Mouse (Mus musculus) CH12.LX (cell line): ENCODE measurements around the gene Stk33.

Experiments
- CTCF ChIP-seq, 2 experiments: IDR thresholded peaks in 1 of 2; conservative IDR thresholded peaks in 1 of 2; 2 replicates each; pipeline ENCODE4 v1.5.1; 2011 to 2012; ENCODE audit warnings: low read depth in 2 of 2, low read length in 2 of 2, improper control_type of control experiment in 1 of 2, inconsistent platforms in 1 of 2, mild to moderate bottlenecking in 1 of 2, moderate library complexity in 1 of 2
- ETS1 ChIP-seq: conservative IDR thresholded peaks from 2 replicates; pipeline ENCODE4 v1.6.1; 2012; ENCODE audit warnings: low read depth, mild to moderate bottlenecking, inconsistent platforms, low read length, improper control_type of control experiment, moderate library complexity
- RCOR1 ChIP-seq: conservative IDR thresholded peaks from 2 replicates; pipeline ENCODE4 v1.6.1; 2012; ENCODE audit warnings: low read depth, mild to moderate bottlenecking, inconsistent platforms, low read length, improper control_type of control experiment
- USF2 ChIP-seq: conservative IDR thresholded peaks from 2 replicates; pipeline ENCODE4 v1.6.1; 2011; ENCODE audit warnings: low read depth, low read length, improper control_type of control experiment
- ZC3H11A ChIP-seq: IDR thresholded peaks from 2 replicates; pipeline ENCODE4 v1.6.1; 2012; ENCODE audit warnings: low read depth, mild to moderate bottlenecking, inconsistent platforms, low read length, improper control_type of control experiment

- TF ChIP-seq RCOR1 (no peak), ETS1 (no peak), CTCF (conservative IDR thresholded peaks at IDR 0.05 in 1 of 2, IDR thresholded peaks at IDR 0.05 in 1 of 2; ENCODE audit: low read depth in 2 of 2, low read length in 2 of 2) (no peak), USF2 (no peak), ZC3H11A (no peak)
Observed at GRCm38 (mm10) chr7:109274289-109274688, 164.6 kb downstream of the Stk33 start.
